Mouse (Mus musculus): Measurements from ENCODE around the gene Lalba.
A peak's percentile ranks its signal among the peaks of the same experiment; 100 is the strongest.
"Not testable (repeated sequence)": the region's sequence is repeated elsewhere in the genome, so short reads cannot be mapped to it uniquely, and the experiment has no call there.

Gene Lalba

GRCm38 (mm10) chr15:98486433-98487021 lies 4.0 kb upstream of the Lalba start:
- DNase-seq = no peak

GRCm38 (mm10) chr15:98483907-98484886 lies 1.7 kb upstream of the Lalba start:
- peak; percentile 24 for DNase-seq

GRCm38 (mm10) chr15:98479568-98480102 lies 2.9 kb downstream of the Lalba start:
- no peak for DNase-seq

- no peak for DNase-seq
Observed at GRCm38 (mm10) chr15:98476281-98476680, 6.2 kb downstream of the Lalba start.

DNA sequence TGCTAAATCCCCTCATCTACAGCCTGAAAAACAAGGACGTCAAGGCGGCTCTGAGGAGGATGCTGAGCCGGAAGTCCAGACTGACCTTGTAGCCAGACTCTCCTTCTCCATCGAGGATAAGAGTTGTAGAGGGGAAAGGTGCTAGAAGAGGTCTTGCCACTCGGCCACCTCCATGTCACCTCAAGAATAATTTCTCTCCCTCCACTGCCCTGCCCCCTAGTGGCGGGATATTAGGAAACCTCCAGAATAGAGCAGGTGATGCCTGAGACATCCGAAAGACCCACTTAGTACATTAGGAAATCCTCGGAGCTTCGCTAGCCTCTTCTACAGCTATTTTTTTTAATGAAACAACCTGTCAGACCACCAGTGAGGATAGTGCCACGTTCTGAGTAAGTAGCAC lies 7.1 kb downstream of the Lalba start:
- peak; percentile 28 for DNase-seq

- no peak for DNase-seq
Observed at GRCm38 (mm10) chr15:98474958-98475357, 7.6 kb downstream of the Lalba start.

DNA sequence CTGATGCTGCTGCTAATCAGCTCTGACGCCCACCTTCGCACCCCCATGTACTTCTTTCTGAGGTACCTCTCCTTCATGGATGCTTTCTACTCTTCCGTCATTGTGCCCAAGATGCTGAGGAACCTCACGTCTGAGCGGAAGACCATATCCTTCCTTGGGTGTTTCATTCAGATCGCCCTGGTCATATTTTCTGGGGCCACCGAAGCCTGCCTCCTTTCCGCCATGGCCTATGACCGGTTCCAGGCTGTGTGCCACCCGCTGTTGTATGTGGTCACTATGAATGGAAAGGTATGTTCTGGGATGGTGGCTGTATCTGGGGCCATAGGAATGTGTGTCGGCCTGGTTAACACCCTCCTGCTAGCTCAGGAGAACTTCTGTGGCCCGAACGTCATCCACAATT lies 11.0 kb downstream of the Lalba start:
- no peak for DNase-seq

DNA sequence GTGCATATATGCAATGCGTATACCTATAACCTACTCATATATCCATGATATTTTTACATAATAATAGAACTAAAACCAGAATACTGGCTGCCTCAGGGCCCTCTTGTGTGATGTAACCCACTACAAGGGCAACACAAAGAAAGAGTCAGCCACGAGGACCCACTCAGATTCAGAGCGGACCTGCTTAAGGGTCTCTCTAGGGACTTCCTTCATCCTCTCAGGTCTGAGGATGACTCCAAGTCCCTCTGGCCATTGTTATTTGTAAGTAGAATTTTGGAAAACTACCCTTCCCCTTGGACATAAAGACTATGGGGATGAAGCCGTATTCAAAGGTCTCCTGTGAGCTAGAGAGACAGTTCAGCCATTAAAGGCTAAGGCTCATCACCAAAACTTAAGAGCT lies 12.9 kb downstream of the Lalba start, which contains the start of gene OR5BS1P:
TSS of gene OR5BS1P (plus strand) at position 301 of the 400 bp plus-strand sequence.
- DNase-seq = no peak

DNA sequence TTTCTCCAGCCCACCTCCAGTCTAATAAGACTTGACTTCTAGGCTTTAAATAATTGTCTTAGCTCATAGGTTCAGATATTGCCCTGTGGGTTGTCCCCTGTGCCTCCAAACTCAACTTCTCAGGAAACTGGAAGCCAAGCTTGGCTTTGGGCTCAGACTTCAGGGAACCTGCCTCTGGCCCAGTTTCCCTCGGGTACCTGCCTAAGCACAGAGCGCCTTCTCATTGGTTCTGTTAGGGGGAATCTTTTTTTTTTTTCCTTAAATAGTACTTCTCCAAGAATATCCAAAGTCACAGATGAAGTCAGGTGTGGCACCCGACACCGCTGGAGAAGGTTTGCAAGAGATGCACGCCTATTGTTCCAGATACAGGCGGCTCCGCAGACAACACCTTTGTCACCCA lies 30.2 kb downstream of the Lalba start, which contains the start of gene Olfr281:
TSS of gene Olfr281 (plus strand) at position 301 of the 400 bp plus-strand sequence.
- DNase-seq = no peak

DNA sequence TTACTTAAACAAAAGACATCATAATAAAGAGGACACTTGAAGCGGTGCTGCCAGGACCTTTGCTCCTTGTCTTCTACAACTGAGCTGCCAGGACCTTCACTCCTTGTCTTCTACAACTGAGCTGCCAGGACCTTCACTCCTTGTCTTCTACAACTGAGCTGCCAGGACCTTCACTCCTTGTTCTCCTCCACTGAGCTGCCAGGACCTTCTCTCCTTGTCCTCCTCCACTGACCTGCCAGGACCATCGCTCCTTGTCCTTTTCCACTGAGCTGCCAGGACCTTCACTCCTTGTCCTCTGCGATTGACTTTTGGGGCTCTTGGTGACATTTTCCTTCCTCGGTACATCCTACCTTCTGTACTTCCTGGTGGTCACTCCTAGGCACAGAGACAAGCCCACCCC lies 34.0 kb downstream of the Lalba start:
- peak; percentile 84 for DNase-seq

GRCm38 (mm10) chr15:98444561-98444960 lies 38.0 kb downstream of the Lalba start:
- no peak for DNase-seq

DNA sequence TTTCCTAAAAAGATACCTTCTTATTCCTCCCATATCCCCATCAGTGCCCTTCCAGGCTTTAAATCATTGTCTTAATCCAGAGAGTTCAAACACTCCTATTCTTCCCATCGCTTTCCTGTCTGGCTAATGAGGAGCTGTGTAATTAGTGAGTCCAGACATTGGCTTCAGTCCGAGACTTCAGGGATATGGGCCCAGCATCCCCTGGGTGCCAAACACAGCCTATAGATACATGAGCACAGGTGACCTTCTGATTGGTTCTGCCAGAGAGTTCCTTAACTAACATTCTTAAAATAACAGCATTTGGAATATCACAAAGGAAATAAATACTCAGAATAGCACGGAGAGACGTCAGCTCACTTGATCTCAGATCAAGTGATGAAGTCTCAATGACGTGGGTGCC lies 51.6 kb downstream of the Lalba start, which contains the start of gene Olfr282:
TSS of gene Olfr282 (plus strand) at position 301 of the 400 bp plus-strand sequence.
- not testable (repeated sequence) for DNase-seq

All from kidney, adult 9 months (tissue).